Mouse (Mus musculus): ENCODE measurements around the gene Stk39. TPM values are rescaled to one million over a fixed set of nuclear protein-coding genes. Genes with fewer than 3 reads are reported as not detected.

The Stk39 gene
- polyA plus RNA-seq, 1 experiment from 2014 or later = 24.0 TPM

GRCm38 (mm10) chr2:68472921-68473320 lies 853 bp upstream of the Stk39 start:
- Histone ChIP-seq H3K27me3 (replicated peaks; ENCODE audit: control insufficient read depth, insufficient read depth, low read length) (no peaks in the 10 kb centered on the region), H3K36me3 (ENCODE audit: control insufficient read depth, insufficient read depth, low read length) (no peaks in the 10 kb centered on the region), H3K4me2 (ENCODE audit: low read length) (no peak overlapping the region), H3K9me3 (replicated peaks; ENCODE audit: control insufficient read depth, low read length) (no peaks in the 10 kb centered on the region), H3K27ac (ENCODE audit: low read depth, low read length) (no peak overlapping the region), H3K4me3 (ENCODE audit: low read depth, low read length) (no peak overlapping the region; the same call in 1 of the 2 replicates), H3K9ac (ENCODE audit: low read length) (no peak overlapping the region), H3K4me1 (ENCODE audit: control insufficient read depth, insufficient read depth, low read length) (peaks cover 7% of the 10 kb centered on the region; the same call in 1 of the 2 replicates)
- DNase-seq (ENCODE audit: low spot score) (no peak), ATAC-seq (no peak)
- 39% methylated on average over 4 of the region's 4 CpGs for WGBS

DNA sequence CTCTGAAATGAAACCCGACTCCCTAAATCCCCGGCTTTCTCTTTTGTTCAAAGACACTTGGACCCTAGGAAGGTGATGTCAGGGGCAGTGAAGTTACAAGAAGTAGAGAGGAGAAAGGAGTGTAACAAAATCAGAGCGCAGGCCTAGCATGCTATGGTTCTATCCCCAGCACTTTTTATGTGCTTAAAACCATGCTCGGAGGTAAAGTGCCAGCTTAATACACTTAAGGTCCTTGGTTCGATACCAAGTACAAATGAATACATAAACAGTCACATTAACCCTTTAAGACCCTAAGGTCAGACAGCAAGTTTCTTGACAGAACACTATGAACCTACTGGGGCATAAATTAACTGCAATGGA lies 463 bp upstream of the Stk39 start:
- DNase-seq (ENCODE audit: low spot score) (peak; percentile 27), ATAC-seq (peak; percentile 8; the same call in 1 of the 2 replicates)
- H3K4me1 ChIP-seq (ENCODE audit: control insufficient read depth, insufficient read depth, low read length) = peaks cover 7% of the 10 kb centered on the region; the same call in 1 of the 2 replicates
- H3K9ac ChIP-seq (ENCODE audit: low read length) = peak overlapping the region; percentile 88
- H3K36me3 ChIP-seq (ENCODE audit: control insufficient read depth, insufficient read depth, low read length) = no peaks in the 10 kb centered on the region
- peak overlapping the region; percentile 86; the same call in 1 of the 2 replicates for H3K27ac ChIP-seq (ENCODE audit: low read depth, low read length)
- H3K9me3 ChIP-seq (replicated peaks; ENCODE audit: control insufficient read depth, low read length) = no peaks in the 10 kb centered on the region
- H3K27me3 ChIP-seq (replicated peaks; ENCODE audit: control insufficient read depth, insufficient read depth, low read length) = no peaks in the 10 kb centered on the region
- H3K4me3 ChIP-seq (ENCODE audit: low read depth, low read length) = peak overlapping the region; percentile 87
- peak overlapping the region; percentile 87 for H3K4me2 ChIP-seq (ENCODE audit: low read length)
- 2% methylated on average over 5 of the region's 5 CpGs for WGBS

DNA sequence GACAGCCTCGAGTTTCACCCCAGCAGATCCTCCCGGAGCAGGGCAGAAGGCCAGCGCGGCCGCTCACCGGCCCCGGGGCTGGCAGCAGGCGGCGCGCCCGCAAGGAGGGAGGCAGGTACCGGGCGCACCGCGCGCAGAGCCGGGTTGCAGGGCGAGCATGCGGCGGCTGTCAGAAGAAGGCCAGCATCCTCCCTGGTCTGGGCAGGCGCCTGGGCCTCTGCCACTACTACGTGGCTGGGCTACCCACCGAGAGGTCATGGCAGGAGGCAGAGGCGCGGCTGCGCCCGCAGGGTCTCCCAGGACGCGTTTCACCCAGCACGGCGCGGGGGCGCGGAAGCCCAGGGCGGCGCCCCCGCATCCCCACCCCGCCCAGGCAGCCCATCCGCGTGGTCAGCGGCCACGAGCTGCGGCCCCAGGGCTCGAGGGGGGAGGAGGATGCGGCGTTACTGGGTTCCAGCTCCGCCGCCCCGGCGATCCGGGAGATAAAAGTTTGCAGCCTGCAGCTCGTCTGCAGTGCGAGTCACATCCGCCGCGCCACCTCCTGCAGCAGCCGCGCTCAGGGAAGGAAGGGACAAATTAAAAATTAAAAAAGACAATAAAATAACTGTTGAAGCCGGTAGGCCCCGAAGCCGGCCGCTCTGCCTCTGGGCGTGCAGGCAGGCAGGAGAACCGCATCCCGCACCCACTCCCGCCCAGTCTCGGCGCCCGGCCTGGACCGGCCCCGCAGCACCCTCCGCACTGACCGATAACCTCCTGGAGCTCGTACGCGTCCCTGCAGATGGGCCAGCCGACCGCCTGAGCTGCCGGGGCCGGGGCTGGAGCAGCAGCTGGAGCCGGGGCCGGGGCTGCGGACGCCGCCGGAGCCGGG lies 943 bp downstream of the Stk39 start:
- H3K9ac ChIP-seq (ENCODE audit: low read length) = peak overlapping the region; percentile 88
- no peaks in the 10 kb centered on the region for H3K36me3 ChIP-seq (ENCODE audit: control insufficient read depth, insufficient read depth, low read length)
- H3K4me3 ChIP-seq (ENCODE audit: low read depth, low read length) = peak overlapping the region; percentile 87
- no peaks in the 10 kb centered on the region for H3K27me3 ChIP-seq (replicated peaks; ENCODE audit: control insufficient read depth, insufficient read depth, low read length)
- peaks cover 10% of the 10 kb centered on the region for H3K4me1 ChIP-seq (ENCODE audit: control insufficient read depth, insufficient read depth, low read length)
- no peaks in the 10 kb centered on the region for H3K9me3 ChIP-seq (replicated peaks; ENCODE audit: control insufficient read depth, low read length)
- DNase-seq (ENCODE audit: low spot score) (peak; percentile 69), ATAC-seq (peak; percentile 74)
- under 1% methylated on average over 67 of the region's 87 CpGs for WGBS
- H3K4me2 ChIP-seq (ENCODE audit: low read length) = peak overlapping the region; percentile 87
- H3K27ac ChIP-seq (ENCODE audit: low read depth, low read length) = peak overlapping the region; percentile 86

GRCm38 (mm10) chr2:68469491-68469890 lies 2.6 kb downstream of the Stk39 start:
- DNase-seq (ENCODE audit: low spot score) (no peak), ATAC-seq (no peak)
- Histone ChIP-seq H3K4me1 (ENCODE audit: control insufficient read depth, insufficient read depth, low read length) (peaks cover 10% of the 10 kb centered on the region), H3K9ac (ENCODE audit: low read length) (no peak overlapping the region), H3K4me3 (ENCODE audit: low read depth, low read length) (no peak overlapping the region), H3K36me3 (ENCODE audit: control insufficient read depth, insufficient read depth, low read length) (no peaks in the 10 kb centered on the region), H3K9me3 (replicated peaks; ENCODE audit: control insufficient read depth, low read length) (no peaks in the 10 kb centered on the region), H3K27me3 (replicated peaks; ENCODE audit: control insufficient read depth, insufficient read depth, low read length) (no peaks in the 10 kb centered on the region), H3K27ac (ENCODE audit: low read depth, low read length) (no peak overlapping the region), H3K4me2 (ENCODE audit: low read length) (peak overlapping the region; percentile 35)
- 38% methylated on average over 3 of the region's 3 CpGs for WGBS

- peak overlapping the region; percentile 21; the same call in 1 of the 2 replicates for H3K4me2 ChIP-seq (ENCODE audit: low read length)
- no peaks in the 10 kb centered on the region for H3K36me3 ChIP-seq (ENCODE audit: control insufficient read depth, insufficient read depth, low read length)
- H3K9me3 ChIP-seq (replicated peaks; ENCODE audit: control insufficient read depth, low read length) = no peaks in the 10 kb centered on the region
- peaks cover 10% of the 10 kb centered on the region for H3K4me1 ChIP-seq (ENCODE audit: control insufficient read depth, insufficient read depth, low read length)
- no peak overlapping the region for H3K4me3 ChIP-seq (ENCODE audit: low read depth, low read length)
- DNase-seq (ENCODE audit: low spot score) (peak; percentile 38), ATAC-seq (no peak)
- WGBS = 30% methylated on average over 7 of the region's 7 CpGs
- no peak overlapping the region for H3K9ac ChIP-seq (ENCODE audit: low read length)
- H3K27ac ChIP-seq (ENCODE audit: low read depth, low read length) = no peak overlapping the region
- no peaks in the 10 kb centered on the region for H3K27me3 ChIP-seq (replicated peaks; ENCODE audit: control insufficient read depth, insufficient read depth, low read length)
Observed at GRCm38 (mm10) chr2:68468698-68469097, 3.4 kb downstream of the Stk39 start.

GRCm38 (mm10) chr2:68468259-68468658 lies 3.8 kb downstream of the Stk39 start:
- DNase-seq (ENCODE audit: low spot score) (no peak), ATAC-seq (no peak)
- no peak overlapping the region for H3K27ac ChIP-seq (ENCODE audit: low read depth, low read length)
- H3K4me3 ChIP-seq (ENCODE audit: low read depth, low read length) = no peak overlapping the region
- H3K36me3 ChIP-seq (ENCODE audit: control insufficient read depth, insufficient read depth, low read length) = no peaks in the 10 kb centered on the region
- H3K4me1 ChIP-seq (ENCODE audit: control insufficient read depth, insufficient read depth, low read length) = peaks cover 10% of the 10 kb centered on the region
- no peak overlapping the region for H3K4me2 ChIP-seq (ENCODE audit: low read length)
- no peaks in the 10 kb centered on the region for H3K9me3 ChIP-seq (replicated peaks; ENCODE audit: control insufficient read depth, low read length)
- WGBS = 80% methylated on average over 14 of the region's 14 CpGs
- H3K9ac ChIP-seq (ENCODE audit: low read length) = no peak overlapping the region
- H3K27me3 ChIP-seq (replicated peaks; ENCODE audit: control insufficient read depth, insufficient read depth, low read length) = no peaks in the 10 kb centered on the region

- no peaks in the 10 kb centered on the region for H3K36me3 ChIP-seq (ENCODE audit: control insufficient read depth, insufficient read depth, low read length)
- no peak for DNase-seq (ENCODE audit: low spot score)
- H3K27ac ChIP-seq (ENCODE audit: low read depth, low read length) = no peak overlapping the region
- no peak overlapping the region for H3K9ac ChIP-seq (ENCODE audit: low read length)
- H3K4me3 ChIP-seq (ENCODE audit: low read depth, low read length) = no peak overlapping the region
- WGBS = 82% methylated on average over 9 of the region's 9 CpGs
- no peaks in the 10 kb centered on the region for H3K9me3 ChIP-seq (replicated peaks; ENCODE audit: control insufficient read depth, low read length)
- no peaks in the 10 kb centered on the region for H3K27me3 ChIP-seq (replicated peaks; ENCODE audit: control insufficient read depth, insufficient read depth, low read length)
- no peak for ATAC-seq
- no peak overlapping the region for H3K4me2 ChIP-seq (ENCODE audit: low read length)
- H3K4me1 ChIP-seq (ENCODE audit: control insufficient read depth, insufficient read depth, low read length) = peaks cover 10% of the 10 kb centered on the region
Observed at GRCm38 (mm10) chr2:68467085-68467978, 4.7 kb downstream of the Stk39 start.

- Histone ChIP-seq H3K9me3 (replicated peaks; ENCODE audit: control insufficient read depth, low read length) (no peaks in the 10 kb centered on the region), H3K4me3 (ENCODE audit: low read depth, low read length) (no peak overlapping the region), H3K27ac (ENCODE audit: low read depth, low read length) (no peak overlapping the region; the same call in 1 of the 2 replicates), H3K4me2 (ENCODE audit: low read length) (no peak overlapping the region), H3K36me3 (ENCODE audit: control insufficient read depth, insufficient read depth, low read length) (no peaks in the 10 kb centered on the region), H3K9ac (ENCODE audit: low read length) (no peak overlapping the region), H3K4me1 (ENCODE audit: control insufficient read depth, insufficient read depth, low read length) (peaks cover 10% of the 10 kb centered on the region), H3K27me3 (replicated peaks; ENCODE audit: control insufficient read depth, insufficient read depth, low read length) (no peaks in the 10 kb centered on the region)
- 70% methylated on average over 18 of the region's 19 CpGs for WGBS
- ATAC-seq (peak; percentile 47), DNase-seq (ENCODE audit: low spot score) (peak; percentile 71)
Observed at GRCm38 (mm10) chr2:68466124-68467070, 5.7 kb downstream of the Stk39 start.

Measured in forebrain, embryonic 14.5 days (tissue).